Mouse (Mus musculus) lung, embryonic 16.5 days (tissue): ENCODE results near the gene Orm3. TPM values are rescaled to one million over a fixed set of nuclear protein-coding genes. Genes with fewer than 3 reads are reported as not detected.

Experiments
- ATAC-seq: fragments of 200-750 bp; cut with Nextera tagmentation; 2 replicates; pipeline ENCODE4 v1.8.0; 2017; ENCODE audit warnings: low read depth, mild to moderate bottlenecking, moderate library complexity
- H3K27ac ChIP-seq: fragments of 300-500 bp; sonication (generic); 2 replicates; pipeline ENCODE4 v1.5.1; 2014; ENCODE audit warnings: mild to moderate bottlenecking, control low read depth, low read length
- H3K27me3 ChIP-seq: fragments of 300-500 bp; sonication (generic); 2 replicates; pipeline ENCODE4 v1.6.1; 2014; ENCODE audit warnings: low read depth, low read length, mixed read lengths; ENCODE audit not compliant: control insufficient read depth, insufficient read depth
- H3K36me3 ChIP-seq: fragments of 300-500 bp; sonication (generic); 2 replicates; pipeline ENCODE4 v1.6.1; 2014; ENCODE audit warnings: low read length; ENCODE audit not compliant: control insufficient read depth, insufficient read depth
- H3K4me1 ChIP-seq: fragments of 300-500 bp; sonication (generic); replicated peaks from 2 replicates; pipeline ENCODE4 v1.6.1; 2014; ENCODE audit warnings: low read length, mixed read lengths; ENCODE audit not compliant: control insufficient read depth, insufficient read depth
- H3K4me2 ChIP-seq: fragments of 300-500 bp; sonication (generic); 2 replicates; pipeline ENCODE4 v1.6.1; 2014; ENCODE audit warnings: low read depth, low read length, control low read depth
- H3K4me3 ChIP-seq: fragments of 300-500 bp; sonication (generic); 2 replicates; pipeline ENCODE4 v1.5.1; 2014; ENCODE audit warnings: mild to moderate bottlenecking, low read length, control low read depth
- H3K9ac ChIP-seq: fragments of 300-500 bp; sonication (generic); 2 replicates; pipeline ENCODE4 v1.6.1; 2014; ENCODE audit warnings: low read length, control low read depth
- H3K9me3 ChIP-seq: fragments of 300-500 bp; sonication (generic); 2 replicates; pipeline ENCODE4 v1.6.1; 2016; ENCODE audit warnings: low read length; ENCODE audit not compliant: control insufficient read depth
- WGBS: fragments of 180-500 bp; shearing (Covaris S2); extraction: QIAGEN DNeasy Blood & Tissue Kit; methylation state at CpG from one replicate; pipeline ENCODE4 v1.1.7; 2014; 5-methylcytosine and 5-hydroxymethylcytosine counted together
- polyA plus RNA-seq: library from polyadenylated mRNA; unstranded; fragments of >200 nt; fragmentation: Nextera tagmentation; extraction: Ambion mirVana; gene quantifications from 2 replicates; pipeline ENCODE4 v1.2.1, GENCODE M21; 2015

Orm3 gene
- polyA plus RNA-seq, 1 experiment from 2014 or later: not detected

GRCm38 (mm10) chr4:63323275-63323815, 32.6 kb upstream of the Orm3 start:
- Histone ChIP-seq H3K27me3 (no peaks in the 10 kb centered on the region), H3K4me2 (no peak overlapping the region), H3K9ac (no peak overlapping the region), H3K9me3 (no peaks in the 10 kb centered on the region), H3K4me3 (no peak overlapping the region), H3K36me3 (peaks cover 40% of the 10 kb centered on the region), H3K27ac (no peak overlapping the region), H3K4me1 (no peaks in the 10 kb centered on the region)
- ATAC-seq: no peak
- WGBS: 73% methylated on average over 8 of the region's 8 CpGs

GRCm38 (mm10) chr4:63333403-63333802, 22.6 kb upstream of the Orm3 start:
- Histone ChIP-seq H3K27ac (no peak overlapping the region), H3K4me3 (no peak overlapping the region)
- WGBS: 90% methylated on average over 4 of the region's 4 CpGs

DNA sequence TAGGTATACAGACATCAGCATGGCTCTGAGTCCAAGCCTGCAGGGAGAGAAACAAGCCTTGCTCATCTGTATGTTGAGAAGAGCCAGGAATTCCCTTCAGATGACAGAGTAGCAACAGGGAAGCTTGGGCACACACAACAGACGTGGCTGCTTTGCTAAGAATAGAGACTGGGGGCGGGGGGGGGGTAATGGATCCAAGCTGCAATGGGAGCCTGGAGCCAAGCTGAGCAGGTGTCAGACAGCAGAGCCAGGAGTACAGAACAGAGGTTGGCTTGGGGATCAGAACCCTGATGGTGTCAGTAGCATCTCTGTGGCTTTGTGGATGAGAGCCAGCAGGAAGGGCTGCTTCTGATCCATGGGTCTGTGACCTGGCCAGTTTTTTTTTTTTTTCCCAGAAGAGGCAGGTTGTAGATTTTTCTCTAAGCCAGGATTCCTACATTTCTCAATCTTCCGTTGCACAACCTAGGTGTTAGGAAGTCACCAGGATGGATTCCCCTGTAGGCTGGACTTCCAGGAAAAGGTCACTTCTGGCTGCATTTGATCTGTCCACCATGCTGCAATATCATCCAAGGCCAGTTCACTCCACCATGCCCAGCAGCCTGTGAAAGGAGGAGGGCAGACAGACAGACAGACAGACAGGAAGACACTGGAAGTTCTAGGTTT, 17.4 kb upstream of the Orm3 start:
- no peak overlapping the region for H3K4me2 ChIP-seq
- no peaks in the 10 kb centered on the region for H3K27me3 ChIP-seq
- H3K9ac ChIP-seq: no peak overlapping the region
- WGBS: 65% methylated on average over 3 of the region's 3 CpGs
- no peaks in the 10 kb centered on the region for H3K9me3 ChIP-seq
- no peak for ATAC-seq
- peaks cover 2% of the 10 kb centered on the region; the same call in 1 of the 2 replicates for H3K36me3 ChIP-seq
- no peak overlapping the region for H3K4me3 ChIP-seq
- no peaks in the 10 kb centered on the region for H3K4me1 ChIP-seq
- no peak overlapping the region for H3K27ac ChIP-seq

More at GRCm38 (mm10) chr4:63333403-63333802, 22.6 kb upstream of the Orm3 start:
- Histone ChIP-seq H3K9me3 (no peaks in the 10 kb centered on the region), H3K4me1 (no peaks in the 10 kb centered on the region), H3K27me3 (no peaks in the 10 kb centered on the region), H3K36me3 (peaks cover 24% of the 10 kb centered on the region), H3K9ac (no peak overlapping the region), H3K4me2 (no peak overlapping the region)
- no peak for ATAC-seq

DNA sequence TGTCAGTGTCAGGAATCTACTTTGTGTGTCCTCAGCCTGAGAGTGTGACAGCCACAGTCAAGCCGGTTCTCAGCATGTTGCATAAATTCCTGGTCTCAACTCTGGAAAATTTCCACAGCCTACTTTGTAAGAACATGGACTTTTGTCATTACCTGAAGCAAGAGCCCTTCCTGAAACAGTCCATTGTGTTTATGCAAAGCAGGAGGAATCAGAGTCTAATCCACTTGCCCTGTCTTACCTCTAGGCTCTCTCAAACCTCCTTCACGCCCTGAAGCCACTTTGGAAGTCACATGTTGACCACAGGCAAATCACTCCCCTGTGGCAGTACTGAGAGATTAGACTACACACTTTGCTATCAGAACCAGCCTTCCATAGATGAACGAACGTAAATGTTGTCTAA, 13.5 kb upstream of the Orm3 start:
- no peak overlapping the region for H3K9ac ChIP-seq
- no peaks in the 10 kb centered on the region for H3K27me3 ChIP-seq
- no peaks in the 10 kb centered on the region for H3K9me3 ChIP-seq
- no peak overlapping the region for H3K27ac ChIP-seq
- no peaks in the 10 kb centered on the region for H3K36me3 ChIP-seq
- no peaks in the 10 kb centered on the region for H3K4me1 ChIP-seq
- H3K4me2 ChIP-seq: no peak overlapping the region
- WGBS: 60% methylated on average over 4 of the region's 4 CpGs
- no peak overlapping the region for H3K4me3 ChIP-seq
- ATAC-seq: no peak

- Histone ChIP-seq H3K9ac (no peak overlapping the region), H3K9me3 (no peaks in the 10 kb centered on the region), H3K27ac (no peak overlapping the region), H3K36me3 (no peaks in the 10 kb centered on the region), H3K4me3 (no peak overlapping the region), H3K4me1 (no peaks in the 10 kb centered on the region), H3K27me3 (no peaks in the 10 kb centered on the region), H3K4me2 (no peak overlapping the region)
- WGBS: 50% methylated on average over 3 of the region's 3 CpGs
- ATAC-seq: no peak
Measured at GRCm38 (mm10) chr4:63343608-63344007, 12.4 kb upstream of the Orm3 start.

DNA sequence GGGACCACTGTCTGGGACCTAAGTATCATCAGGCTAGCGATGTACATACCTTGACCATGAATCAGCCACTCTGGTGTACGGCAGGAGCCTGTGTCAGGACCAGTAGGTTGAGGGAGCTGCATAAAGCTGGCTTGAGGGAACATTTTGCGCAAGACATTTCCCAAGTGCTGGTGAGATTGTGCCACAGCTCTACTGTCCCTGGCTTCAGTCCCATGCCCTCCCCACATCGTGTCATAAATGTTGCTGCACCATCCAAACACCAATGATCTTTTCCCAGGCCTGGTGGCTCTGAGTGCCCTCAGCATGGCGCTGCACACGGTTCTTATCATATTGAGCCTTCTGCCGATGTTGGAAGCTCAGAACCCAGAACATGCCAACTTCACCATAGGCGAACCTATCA, 11.7 kb upstream of the Orm3 start, which contains the start of gene Orm1:
Gene Orm1 (plus strand): TSS at position 266 of the 400 bp plus-strand sequence.
- Histone ChIP-seq H3K36me3 (no peaks in the 10 kb centered on the region), H3K27ac (no peak within 1 kb of the TSS), H3K9me3 (no peaks in the 10 kb centered on the region), H3K27me3 (no peaks in the 10 kb centered on the region), H3K9ac (no peak within 1 kb of the TSS), H3K4me2 (no peak within 1 kb of the TSS), H3K4me1 (no peaks in the 10 kb centered on the region), H3K4me3 (no peak within 1 kb of the TSS)
- ATAC-seq: no peak
- WGBS: 74% methylated on average over 8 of the region's 8 CpGs

GRCm38 (mm10) chr4:63345261-63345660, 10.7 kb upstream of the Orm3 start:
- no peaks in the 10 kb centered on the region for H3K9me3 ChIP-seq
- H3K27me3 ChIP-seq: no peaks in the 10 kb centered on the region
- H3K27ac ChIP-seq: no peak overlapping the region
- no peak overlapping the region for H3K4me2 ChIP-seq
- H3K4me3 ChIP-seq: no peak overlapping the region
- peak; percentile 31; the same call in 1 of the 2 replicates for ATAC-seq
- H3K4me1 ChIP-seq: no peaks in the 10 kb centered on the region
- H3K36me3 ChIP-seq: no peaks in the 10 kb centered on the region
- no peak overlapping the region for H3K9ac ChIP-seq

GRCm38 (mm10) chr4:63346659-63347058, 9.3 kb upstream of the Orm3 start:
- no peaks in the 10 kb centered on the region for H3K9me3 ChIP-seq
- ATAC-seq: no peak
- H3K27ac ChIP-seq: no peak overlapping the region
- H3K9ac ChIP-seq: no peak overlapping the region
- H3K27me3 ChIP-seq: no peaks in the 10 kb centered on the region
- no peak overlapping the region for H3K4me3 ChIP-seq
- 81% methylated on average over 4 of the region's 4 CpGs for WGBS
- no peaks in the 10 kb centered on the region for H3K4me1 ChIP-seq
- H3K36me3 ChIP-seq: no peaks in the 10 kb centered on the region
- no peak overlapping the region for H3K4me2 ChIP-seq

DNA sequence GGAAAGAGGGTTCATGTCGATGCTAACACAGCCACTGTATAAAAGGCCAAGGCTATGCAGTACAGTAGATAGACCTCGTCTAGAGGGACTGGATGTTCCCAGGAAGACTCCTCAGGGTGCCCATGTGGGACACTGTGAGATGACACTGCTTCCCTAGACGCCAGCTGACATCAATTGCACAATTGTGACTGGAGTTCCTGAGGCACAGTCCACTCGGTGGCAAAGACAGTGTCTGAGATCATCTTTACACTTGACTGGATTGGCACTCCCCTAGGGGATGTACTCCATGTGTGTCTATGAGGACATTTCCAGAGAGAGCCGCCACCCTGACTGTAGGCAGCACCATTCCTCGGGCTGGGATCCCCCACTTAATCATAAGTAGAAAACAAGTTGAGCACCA, 7.4 kb upstream of the Orm3 start:
- Histone ChIP-seq H3K36me3 (no peaks in the 10 kb centered on the region), H3K4me2 (no peak overlapping the region), H3K9me3 (no peaks in the 10 kb centered on the region), H3K4me1 (no peaks in the 10 kb centered on the region), H3K27ac (no peak overlapping the region), H3K4me3 (no peak overlapping the region), H3K9ac (no peak overlapping the region), H3K27me3 (no peaks in the 10 kb centered on the region)
- ATAC-seq: no peak
- 62% methylated on average over 6 of the region's 6 CpGs for WGBS
